Mouse (Mus musculus) myocyte (in vitro differentiated cells): ENCODE measurements at regions not wholly inside any gene's neighbourhood (a gene's known extent, or its start where the extent isn't known, plus 50 kb on each side); places are given as distances from the start of the nearest gene placed in this dataset.

Source experiments
- H3K27me3 ChIP-seq: one replicate; pipeline ENCODE4 v1.6.1; 2011; ENCODE audit not compliant: control insufficient read depth, insufficient read depth, insufficient read length
- H3K36me3 ChIP-seq: one replicate; pipeline ENCODE4 v1.6.1; 2011; ENCODE audit not compliant: control insufficient read depth, insufficient read depth
- H3K4me2 ChIP-seq: one replicate; pipeline ENCODE4 v1.6.1; 2011; ENCODE audit warnings: low read depth, control low read depth
- H3K4me3 ChIP-seq: one replicate; pipeline ENCODE4 v1.5.1; 2011; ENCODE audit warnings: mild to moderate bottlenecking, control low read depth, moderate library complexity
- H3K79me2 ChIP-seq: one replicate; pipeline ENCODE4 v1.6.1; 2011; ENCODE audit not compliant: control insufficient read depth, insufficient read depth
- H3ac ChIP-seq: one replicate; pipeline ENCODE4 v1.6.1; 2011; ENCODE audit not compliant: control insufficient read depth, insufficient read length
- CEBPB ChIP-seq: IDR thresholded peaks from 2 replicates; pipeline ENCODE4 v1.6.1; 2011; ENCODE audit warnings: mild to moderate bottlenecking, moderate library complexity; ENCODE audit not compliant: poor library complexity, insufficient read depth, severe bottlenecking
- E2F4 ChIP-seq: IDR thresholded peaks from one replicate; pipeline ENCODE4 v1.6.1; 2011; ENCODE audit warnings: mild to moderate bottlenecking, control low read depth, moderate library complexity; ENCODE audit not compliant: insufficient read depth
- MAX ChIP-seq: IDR thresholded peaks from one replicate; pipeline ENCODE4 v1.6.1; 2011; ENCODE audit warnings: low read depth, mild to moderate bottlenecking, control low read depth
- MYOD1 ChIP-seq, 3 experiments: IDR thresholded peaks; one replicate each; pipeline ENCODE4 v1.6.1; 2011; ENCODE audit warnings: control low read depth in 2 of 3, low read depth in 2 of 3, mild to moderate bottlenecking in 2 of 3, moderate library complexity in 1 of 3; ENCODE audit not compliant: insufficient read length in 2 of 3, control insufficient read depth in 1 of 3
- MYOG ChIP-seq, 3 experiments: IDR thresholded peaks; one replicate each; pipeline ENCODE4 v1.6.1; 2011; ENCODE audit warnings: control low read depth in 2 of 3, low read depth in 2 of 3, mild to moderate bottlenecking in 2 of 3; ENCODE audit not compliant: insufficient read length in 2 of 3, control insufficient read depth in 1 of 3, insufficient read depth in 1 of 3
- POLR2A ChIP-seq: IDR thresholded peaks from one replicate; pipeline ENCODE4 v1.6.1; 2011; ENCODE audit warnings: low read depth, mild to moderate bottlenecking, control low read depth, moderate library complexity; ENCODE audit not compliant: insufficient read length
- POLR2AphosphoS2 ChIP-seq: IDR thresholded peaks from one replicate; pipeline ENCODE4 v1.6.1; 2011; ENCODE audit warnings: low read depth, control low read depth; ENCODE audit not compliant: insufficient read length
- REST ChIP-seq: IDR thresholded peaks from one replicate; pipeline ENCODE4 v1.6.1; 2011; ENCODE audit warnings: mild to moderate bottlenecking, control low read depth, moderate library complexity; ENCODE audit not compliant: insufficient read depth, insufficient read length
- SRF ChIP-seq: IDR thresholded peaks from one replicate; pipeline ENCODE4 v1.6.1; 2011; ENCODE audit warnings: low read depth; ENCODE audit not compliant: control insufficient read depth, insufficient read length
- TCF12 ChIP-seq: IDR thresholded peaks from one replicate; pipeline ENCODE4 v1.6.1; 2011; ENCODE audit warnings: mild to moderate bottlenecking, control low read depth; ENCODE audit not compliant: poor library complexity, insufficient read depth, severe bottlenecking
- TCF3 ChIP-seq: IDR thresholded peaks from one replicate; pipeline ENCODE4 v1.6.1; 2011; ENCODE audit warnings: low read depth, control low read depth; ENCODE audit not compliant: insufficient read length
- USF1 ChIP-seq: IDR thresholded peaks from one replicate; pipeline ENCODE4 v1.6.1; 2011; ENCODE audit warnings: low read depth, mild to moderate bottlenecking, control low read depth, moderate library complexity

- Histone ChIP-seq H3K36me3 (no peaks in the 10 kb centered on the region), H3K27me3 (peaks cover 17% of the 10 kb centered on the region)
Observed at GRCm38 (mm10) chr2:75542781-75543180, 116.3 kb upstream of the Hnrnpa3 start.

GRCm38 (mm10) chr2:75545971-75546370 is 113.1 kb upstream of the Hnrnpa3 start:
- Histone ChIP-seq H3K27me3 (peaks cover 11% of the 10 kb centered on the region), H3K79me2 (no peaks in the 10 kb centered on the region), H3K4me2 (no peak overlapping the region), H3K4me3 (no peak overlapping the region), H3ac (no peak overlapping the region), H3K36me3 (no peaks in the 10 kb centered on the region)
- TF ChIP-seq MYOD1 (IDR thresholded peaks at IDR 0.05; ENCODE audit: control insufficient read depth in 1 of 3, insufficient read length in 2 of 3, low read depth in 2 of 3) = no peak
- no peak for TF ChIP-seq MAX
- TF ChIP-seq POLR2A = no peak

More at GRCm38 (mm10) chr2:75542781-75543180, 116.3 kb upstream of the Hnrnpa3 start:
- Histone ChIP-seq H3K4me3 (no peak overlapping the region), H3K4me2 (no peak overlapping the region), H3ac (no peak overlapping the region), H3K79me2 (no peaks in the 10 kb centered on the region)
- TF ChIP-seq CEBPB (no peak), MAX (no peak), POLR2A (no peak), MYOD1 (IDR thresholded peaks at IDR 0.05; ENCODE audit: control insufficient read depth in 1 of 3, insufficient read length in 2 of 3, low read depth in 2 of 3) (no peak), POLR2AphosphoS2 (no peak), MYOG (IDR thresholded peaks at IDR 0.05; ENCODE audit: control insufficient read depth in 1 of 3, insufficient read depth in 1 of 3, insufficient read length in 2 of 3, low read depth in 2 of 3) (no peak), REST (no peak), E2F4 (no peak), TCF12 (no peak), USF1 (no peak), SRF (no peak), TCF3 (no peak)

- no peak overlapping the region for H3ac ChIP-seq
- TF ChIP-seq USF1 = no peak
- no peak for TF ChIP-seq SRF
- TF ChIP-seq POLR2A = no peak
- TF ChIP-seq E2F4 = no peak
- no peak for TF ChIP-seq MYOD1 (IDR thresholded peaks at IDR 0.05; ENCODE audit: control insufficient read depth in 1 of 3, insufficient read length in 2 of 3, low read depth in 2 of 3)
- TF ChIP-seq POLR2AphosphoS2 = no peak
- no peak for TF ChIP-seq TCF12
- TF ChIP-seq CEBPB = no peak
- no peak for TF ChIP-seq REST
- H3K79me2 ChIP-seq = no peaks in the 10 kb centered on the region
- peaks cover 11% of the 10 kb centered on the region for H3K27me3 ChIP-seq
- H3K4me3 ChIP-seq = no peak overlapping the region
- no peaks in the 10 kb centered on the region for H3K36me3 ChIP-seq
- H3K4me2 ChIP-seq = no peak overlapping the region
Observed at GRCm38 (mm10) chr2:75555676-75556075, 103.4 kb upstream of the Hnrnpa3 start.

GRCm38 (mm10) chr2:75556744-75557143 is 102.3 kb upstream of the Hnrnpa3 start:
- H3ac ChIP-seq = no peak overlapping the region
- H3K79me2 ChIP-seq = no peaks in the 10 kb centered on the region
- H3K36me3 ChIP-seq = no peaks in the 10 kb centered on the region
- TF ChIP-seq TCF12 (no peak), USF1 (no peak), POLR2AphosphoS2 (no peak), POLR2A (no peak), MYOD1 (IDR thresholded peaks at IDR 0.05; ENCODE audit: control insufficient read depth in 1 of 3, insufficient read length in 2 of 3, low read depth in 2 of 3) (no peak), E2F4 (no peak), CEBPB (no peak), MYOG (IDR thresholded peaks at IDR 0.05; ENCODE audit: control insufficient read depth in 1 of 3, insufficient read depth in 1 of 3, insufficient read length in 2 of 3, low read depth in 2 of 3) (no peak), TCF3 (no peak)
- no peak overlapping the region for H3K4me2 ChIP-seq
- no peak overlapping the region for H3K4me3 ChIP-seq
- H3K27me3 ChIP-seq = peaks cover 11% of the 10 kb centered on the region

GRCm38 (mm10) chr2:75557392-75557791 is 101.7 kb upstream of the Hnrnpa3 start:
- Histone ChIP-seq H3K36me3 (no peaks in the 10 kb centered on the region), H3K4me3 (no peak overlapping the region), H3ac (no peak overlapping the region), H3K27me3 (peaks cover 11% of the 10 kb centered on the region), H3K79me2 (no peaks in the 10 kb centered on the region), H3K4me2 (no peak overlapping the region)
- no peak for TF ChIP-seq MYOG (IDR thresholded peaks at IDR 0.05; ENCODE audit: control insufficient read depth in 1 of 3, insufficient read depth in 1 of 3, insufficient read length in 2 of 3, low read depth in 2 of 3)
- no peak for TF ChIP-seq SRF
- no peak for TF ChIP-seq TCF12
- TF ChIP-seq POLR2A = no peak
- no peak for TF ChIP-seq E2F4
- TF ChIP-seq POLR2AphosphoS2 = no peak
- no peak for TF ChIP-seq CEBPB
- TF ChIP-seq TCF3 = no peak
- no peak for TF ChIP-seq REST
- TF ChIP-seq MAX = no peak
- no peak for TF ChIP-seq MYOD1 (IDR thresholded peaks at IDR 0.05; ENCODE audit: control insufficient read depth in 1 of 3, insufficient read length in 2 of 3, low read depth in 2 of 3)
